Mouse (Mus musculus): ENCODE measurements around the gene Ninl.

GRCm38 (mm10) chr2:151038811-151039222, 365 bp downstream of the Ninl start:
- no peak for TF ChIP-seq EP300 (IDR thresholded peaks at IDR 0.05; ENCODE audit: insufficient read depth, low read depth, low read length)
- no peak for TF ChIP-seq CTCF (IDR thresholded peaks at IDR 0.05)
